Mouse (Mus musculus) hindbrain, embryonic 15.5 days (tissue): ENCODE measurements around the gene Fam53b. TPM values are rescaled to one million over a fixed set of nuclear protein-coding genes. Genes with fewer than 3 reads are reported as not detected.

Source experiments
- ATAC-seq: fragments of 200-750 bp; cut with Nextera tagmentation; 2 replicates; pipeline ENCODE4 v1.8.0; 2017; ENCODE audit warnings: low read depth, moderate number of reproducible peaks, moderate TSS enrichment; ENCODE audit not compliant: low FRiP score
- H3K27ac ChIP-seq: fragments of 300-500 bp; sonication (generic); replicated peaks from 2 replicates; pipeline ENCODE4 v1.5.1; 2015; ENCODE audit warnings: mild to moderate bottlenecking, inconsistent platforms
- H3K27me3 ChIP-seq: fragments of 300-500 bp; sonication (generic); 2 replicates; pipeline ENCODE4 v1.6.1; 2015; ENCODE audit warnings: control low read depth, inconsistent platforms
- H3K36me3 ChIP-seq: fragments of 300-500 bp; sonication (generic); 2 replicates; pipeline ENCODE4 v1.6.1; 2015; ENCODE audit warnings: control low read depth, inconsistent platforms
- H3K4me1 ChIP-seq: fragments of 300-500 bp; sonication (generic); replicated peaks from 2 replicates; pipeline ENCODE4 v1.6.1; 2015; ENCODE audit warnings: control low read depth, inconsistent platforms
- H3K4me2 ChIP-seq: fragments of 300-500 bp; sonication (generic); 2 replicates; pipeline ENCODE4 v1.6.1; 2015; ENCODE audit warnings: moderate library complexity, mild to moderate bottlenecking, inconsistent platforms
- H3K4me3 ChIP-seq: fragments of 300-500 bp; sonication (generic); 2 replicates; pipeline ENCODE4 v1.5.1; 2015; ENCODE audit warnings: mild to moderate bottlenecking, inconsistent platforms
- H3K9ac ChIP-seq: fragments of 300-500 bp; sonication (generic); 2 replicates; pipeline ENCODE4 v1.6.1; 2015; ENCODE audit warnings: inconsistent platforms
- H3K9me3 ChIP-seq: fragments of 300-500 bp; sonication (generic); 2 replicates; pipeline ENCODE4 v1.6.1; 2016; ENCODE audit warnings: control low read depth, inconsistent platforms
- WGBS: fragments of 180-500 bp; shearing (Covaris S2); methylation state at CpG from one replicate; pipeline ENCODE4 v1.1.7; 2015; 5-methylcytosine and 5-hydroxymethylcytosine counted together
- polyA plus RNA-seq: library from polyadenylated mRNA; unstranded; fragments of >200 nt; fragmentation: Nextera tagmentation; extraction: Ambion mirVana; gene quantifications from 2 replicates; pipeline ENCODE4 v1.2.1, GENCODE M21; 2015

Gene Fam53b
- polyA plus RNA-seq, 1 experiment from 2014 or later, result 17.9 TPM

- Histone ChIP-seq H3K9ac (peak overlapping the region; percentile 5; the same call in 1 of the 2 replicates), H3K4me2 (0 out of 2 replicates have a peak overlapping the region, but pooled peaks have one; percentile 10), H3K27me3 (no peaks in the 10 kb centered on the region), H3K4me3 (no peak overlapping the region), H3K36me3 (no peaks in the 10 kb centered on the region), H3K4me1 (peaks cover 40% of the 10 kb centered on the region), H3K27ac (peak overlapping the region; percentile 72), H3K9me3 (no peaks in the 10 kb centered on the region)
- WGBS, result 11% methylated on average over 7 of the region's 7 CpGs
- ATAC-seq, result peak; percentile 81
Measured at GRCm38 (mm10) chr7:132781130-132781814, 32.4 kb downstream of the Fam53b start.

DNA sequence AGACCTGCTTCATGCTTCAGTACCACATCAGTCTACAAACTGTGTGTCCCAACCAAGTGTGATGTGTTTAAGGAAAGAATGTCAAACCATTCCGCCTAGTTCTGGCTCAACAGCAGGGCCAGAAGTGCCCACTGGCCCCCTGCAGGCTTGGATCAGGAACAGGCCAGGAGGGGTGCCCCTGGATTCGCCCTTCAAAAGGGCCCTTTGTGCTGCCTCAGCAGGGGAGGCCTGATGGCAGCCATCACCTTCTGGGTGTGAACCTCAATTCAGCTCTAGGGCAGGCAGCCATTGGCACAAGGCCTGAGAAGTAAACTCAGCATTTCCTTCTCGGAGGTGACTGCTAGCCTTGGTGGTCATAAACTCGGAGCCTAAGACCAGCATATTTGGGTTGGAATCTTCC lies 33.1 kb downstream of the Fam53b start:
- no peak overlapping the region for H3K4me2 ChIP-seq
- peak; percentile 61 for ATAC-seq
- WGBS, result 18% methylated on average over 4 of the region's 4 CpGs
- no peaks in the 10 kb centered on the region for H3K27me3 ChIP-seq
- H3K4me1 ChIP-seq, result peaks cover 33% of the 10 kb centered on the region
- peak overlapping the region; percentile 72 for H3K27ac ChIP-seq
- no peaks in the 10 kb centered on the region for H3K9me3 ChIP-seq
- H3K9ac ChIP-seq, result no peak overlapping the region
- H3K4me3 ChIP-seq, result no peak overlapping the region
- no peaks in the 10 kb centered on the region for H3K36me3 ChIP-seq

GRCm38 (mm10) chr7:132778630-132779029 lies 35.1 kb downstream of the Fam53b start:
- 91% methylated on average over 13 of the region's 13 CpGs for WGBS
- Histone ChIP-seq H3K9ac (no peak overlapping the region), H3K4me1 (peaks cover 34% of the 10 kb centered on the region), H3K4me2 (no peak overlapping the region), H3K4me3 (no peak overlapping the region), H3K27ac (no peak overlapping the region), H3K27me3 (no peaks in the 10 kb centered on the region), H3K36me3 (0 out of 2 replicates have a peak, but pooled peaks cover 2% of the 10 kb centered on the region), H3K9me3 (no peaks in the 10 kb centered on the region)
- ATAC-seq, result no peak

GRCm38 (mm10) chr7:132777728-132778453 lies 35.8 kb downstream of the Fam53b start:
- Histone ChIP-seq H3K36me3 (0 out of 2 replicates have a peak, but pooled peaks cover 2% of the 10 kb centered on the region), H3K4me2 (no peak overlapping the region), H3K4me1 (peaks cover 34% of the 10 kb centered on the region), H3K9me3 (no peaks in the 10 kb centered on the region), H3K27ac (no peak overlapping the region), H3K4me3 (no peak overlapping the region), H3K27me3 (no peaks in the 10 kb centered on the region), H3K9ac (no peak overlapping the region)
- WGBS, result 100% methylated on average over 1 of the region's 1 CpGs
- ATAC-seq, result no peak

GRCm38 (mm10) chr7:132777117-132777516 lies 36.6 kb downstream of the Fam53b start:
- 89% methylated on average over 7 of the region's 7 CpGs for WGBS
- H3K9ac ChIP-seq, result no peak overlapping the region
- no peaks in the 10 kb centered on the region for H3K27me3 ChIP-seq
- H3K36me3 ChIP-seq, result 0 out of 2 replicates have a peak, but pooled peaks cover 2% of the 10 kb centered on the region
- H3K4me2 ChIP-seq, result no peak overlapping the region
- H3K27ac ChIP-seq, result no peak overlapping the region
- H3K4me3 ChIP-seq, result no peak overlapping the region
- H3K9me3 ChIP-seq, result no peaks in the 10 kb centered on the region
- H3K4me1 ChIP-seq, result peaks cover 32% of the 10 kb centered on the region
- ATAC-seq, result no peak

GRCm38 (mm10) chr7:132776338-132777111 lies 37.2 kb downstream of the Fam53b start:
- no peak overlapping the region for H3K4me2 ChIP-seq
- H3K4me3 ChIP-seq, result no peak overlapping the region
- H3K4me1 ChIP-seq, result peaks cover 26% of the 10 kb centered on the region
- H3K9ac ChIP-seq, result no peak overlapping the region
- no peaks in the 10 kb centered on the region for H3K27me3 ChIP-seq
- H3K27ac ChIP-seq, result no peak overlapping the region
- H3K9me3 ChIP-seq, result no peaks in the 10 kb centered on the region
- 81% methylated on average over 7 of the region's 7 CpGs for WGBS
- ATAC-seq, result no peak
- H3K36me3 ChIP-seq, result 0 out of 2 replicates have a peak, but pooled peaks cover 2% of the 10 kb centered on the region

DNA sequence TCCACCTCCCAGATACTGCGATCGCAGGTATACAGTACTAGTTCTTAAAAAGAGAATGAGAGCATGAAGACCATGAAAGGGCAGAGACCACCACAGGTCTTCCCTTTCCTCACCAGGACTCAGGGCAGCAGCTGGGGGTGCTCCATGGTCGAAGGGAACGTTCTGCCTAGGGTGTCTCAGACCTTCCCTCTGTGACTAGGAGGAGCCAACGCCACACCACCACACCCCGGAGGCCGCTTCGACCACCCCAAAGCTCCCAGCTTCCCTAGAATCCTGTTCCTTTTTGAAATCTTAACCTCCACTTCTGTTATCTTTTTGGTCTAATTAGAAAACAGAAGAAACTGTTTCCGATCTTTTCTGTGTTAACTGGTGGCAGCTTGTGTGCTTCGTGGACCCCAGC lies 37.8 kb downstream of the Fam53b start:
- Histone ChIP-seq H3K9ac (no peak overlapping the region), H3K4me3 (no peak overlapping the region), H3K4me2 (no peak overlapping the region), H3K36me3 (0 out of 2 replicates have a peak, but pooled peaks cover 2% of the 10 kb centered on the region), H3K4me1 (peaks cover 20% of the 10 kb centered on the region), H3K27me3 (no peaks in the 10 kb centered on the region), H3K9me3 (no peaks in the 10 kb centered on the region), H3K27ac (no peak overlapping the region)
- no peak for ATAC-seq
- WGBS, result 96% methylated on average over 10 of the region's 10 CpGs

DNA sequence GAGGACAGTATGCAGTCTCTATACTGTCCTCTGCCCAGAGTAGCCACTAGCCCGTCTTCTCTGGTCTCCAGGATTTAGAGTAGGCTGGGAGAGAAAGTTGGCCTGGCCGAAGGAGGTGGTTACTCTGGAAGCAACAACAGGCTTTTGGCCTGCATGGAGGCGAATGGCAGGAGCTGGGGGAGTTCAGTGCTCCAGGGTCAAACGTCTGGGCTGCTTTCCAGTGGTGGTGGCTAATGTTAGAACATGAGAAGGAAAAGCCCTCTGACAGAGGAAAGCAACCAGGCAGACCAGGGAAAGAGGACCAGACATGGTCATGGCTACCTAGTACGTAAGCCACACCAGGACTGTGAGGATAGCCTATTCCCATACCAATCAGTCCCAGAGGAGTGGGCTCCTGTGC lies 38.4 kb downstream of the Fam53b start:
- Histone ChIP-seq H3K4me2 (no peak overlapping the region), H3K27ac (no peak overlapping the region), H3K4me3 (no peak overlapping the region), H3K36me3 (0 out of 2 replicates have a peak, but pooled peaks cover 2% of the 10 kb centered on the region), H3K9ac (no peak overlapping the region), H3K27me3 (no peaks in the 10 kb centered on the region), H3K9me3 (no peaks in the 10 kb centered on the region), H3K4me1 (peaks cover 14% of the 10 kb centered on the region)
- 82% methylated on average over 5 of the region's 5 CpGs for WGBS
- ATAC-seq, result no peak

GRCm38 (mm10) chr7:132773011-132773705 lies 40.5 kb downstream of the Fam53b start:
- 91% methylated on average over 7 of the region's 7 CpGs for WGBS
- Histone ChIP-seq H3K36me3 (0 out of 2 replicates have a peak, but pooled peaks cover 2% of the 10 kb centered on the region), H3K27ac (no peak overlapping the region), H3K4me3 (no peak overlapping the region), H3K9ac (no peak overlapping the region), H3K9me3 (no peaks in the 10 kb centered on the region), H3K4me2 (no peak overlapping the region), H3K4me1 (peaks cover 16% of the 10 kb centered on the region), H3K27me3 (no peaks in the 10 kb centered on the region)
- ATAC-seq, result no peak

- H3K36me3 ChIP-seq, result 0 out of 2 replicates have a peak, but pooled peaks cover 2% of the 10 kb centered on the region
- no peaks in the 10 kb centered on the region for H3K9me3 ChIP-seq
- H3K27ac ChIP-seq, result no peak overlapping the region
- H3K27me3 ChIP-seq, result no peaks in the 10 kb centered on the region
- WGBS, result 86% methylated on average over 5 of the region's 5 CpGs
- H3K4me1 ChIP-seq, result peaks cover 23% of the 10 kb centered on the region
- H3K4me2 ChIP-seq, result no peak overlapping the region
- no peak overlapping the region for H3K4me3 ChIP-seq
- no peak overlapping the region for H3K9ac ChIP-seq
- ATAC-seq, result no peak
Measured at GRCm38 (mm10) chr7:132772440-132772839, 41.2 kb downstream of the Fam53b start.

DNA sequence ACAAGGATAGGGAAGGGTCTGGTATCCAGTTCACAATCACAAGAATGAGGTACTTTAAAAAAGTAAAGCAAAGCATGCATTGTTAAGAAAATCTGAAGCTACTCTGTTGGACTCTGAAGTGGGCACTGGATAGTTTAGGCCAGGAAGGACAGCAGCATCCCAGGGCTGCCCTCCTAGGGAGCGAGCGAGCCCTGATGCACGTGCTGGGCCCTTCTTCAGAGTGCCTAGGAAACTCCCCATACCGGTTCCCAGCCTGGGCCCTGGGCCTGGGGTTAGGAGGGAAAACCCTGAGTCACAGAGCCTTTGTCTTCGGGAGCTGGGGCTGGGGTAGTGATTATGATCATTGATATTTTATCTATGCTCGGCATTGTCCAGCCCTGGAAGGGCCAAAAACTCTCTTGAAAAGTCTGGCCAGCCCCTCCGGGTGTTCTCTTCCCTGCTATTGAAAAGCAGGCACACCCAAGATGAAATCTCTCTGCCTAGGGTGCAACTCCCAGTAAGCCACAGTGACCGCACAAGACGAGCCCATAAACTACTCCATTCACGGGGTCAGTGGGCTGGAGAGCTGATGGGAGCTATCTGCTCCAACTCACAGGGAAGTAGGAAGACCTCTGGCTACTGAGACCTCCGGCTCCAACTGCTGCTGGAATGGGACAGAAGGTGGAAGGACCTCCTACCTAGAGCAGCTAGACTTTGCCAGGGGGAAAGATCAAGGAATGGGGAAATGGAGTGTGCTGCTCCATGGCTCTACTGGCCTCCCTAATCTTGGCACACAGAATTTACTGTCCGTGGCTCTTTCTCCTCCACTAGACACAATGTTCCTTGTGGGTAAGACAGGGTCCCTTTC lies 45.0 kb downstream of the Fam53b start:
- ATAC-seq, result no peak
- Histone ChIP-seq H3K27me3 (no peaks in the 10 kb centered on the region), H3K9ac (no peak overlapping the region), H3K36me3 (no peaks in the 10 kb centered on the region), H3K4me1 (peaks cover 29% of the 10 kb centered on the region), H3K27ac (no peak overlapping the region), H3K9me3 (no peaks in the 10 kb centered on the region), H3K4me2 (no peak overlapping the region), H3K4me3 (no peak overlapping the region)
- WGBS, result 85% methylated on average over 12 of the region's 12 CpGs
